Mouse (Mus musculus): Measurements from ENCODE around the gene Slc13a3. TPM values are rescaled to one million over a fixed set of nuclear protein-coding genes. Genes with fewer than 3 reads are reported as not detected.

The Slc13a3 gene
- total and polyA plus RNA-seq, 3 experiments, result not detected

DNA sequence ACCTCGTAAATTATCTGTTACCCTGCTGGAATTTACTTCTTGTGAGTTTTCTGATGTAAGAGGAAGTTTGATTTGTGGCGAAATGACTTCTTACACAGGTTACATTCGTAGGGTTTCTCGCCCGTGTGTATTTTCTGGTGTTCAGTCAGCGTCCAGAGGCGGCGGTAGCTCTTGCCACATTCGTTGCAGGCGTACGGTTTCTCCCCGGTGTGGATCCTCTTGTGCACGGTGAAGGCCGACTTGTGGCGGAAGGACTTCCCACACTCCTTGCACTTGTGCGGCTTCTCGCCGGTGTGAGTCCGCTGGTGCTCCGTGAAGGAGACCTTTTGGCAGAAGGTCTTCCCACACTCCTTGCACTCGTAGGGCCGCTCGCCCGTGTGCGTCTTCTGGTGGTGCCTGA, 93.0 kb downstream of the Slc13a3 start:
- no peak for DNase-seq (ENCODE audit: extremely low read depth)
- dilution Hi-C loops (cut with MboI; ENCODE audit: extremely low pct_ligation_motif_present, extremely low pct_unique_long_range_greater_than_20kb, low sequenced_read_pairs), result no loop called here
- H3K79me2 ChIP-seq (replicated peaks; ENCODE audit: control insufficient read depth, extremely low read depth, insufficient read depth, poor library complexity, severe bottlenecking), result no peaks in the 10 kb centered on the region
- H3K9ac ChIP-seq (ENCODE audit: insufficient read depth, low read depth), result no peak overlapping the region
- peaks cover 15% of the 10 kb centered on the region for H3K9me3 ChIP-seq (replicated peaks; ENCODE audit: low read length)
- TF ChIP-seq NRF1 (IDR thresholded peaks at IDR 0.05; ENCODE audit: low read depth, low read length) (no peak), UBTF (IDR thresholded peaks at IDR 0.05; ENCODE audit: low read depth, low read length) (no peak), PAX5 (IDR thresholded peaks at IDR 0.05; ENCODE audit: low read length) (no peak), SIN3A (IDR thresholded peaks at IDR 0.05; ENCODE audit: low read length) (no peak), POLR2AphosphoS2 (IDR thresholded peaks at IDR 0.05; ENCODE audit: low read depth, low read length) (no peak)
- H3K27ac ChIP-seq (ENCODE audit: insufficient read depth, low read depth), result no peak overlapping the region
- in situ Hi-C loops (cut with MboI; ENCODE audit: low pct_ligation_motif_present, low pct_unique_long_range_greater_than_20kb, low sequenced_read_pairs), result no loop called here
- H3K4me2 ChIP-seq (ENCODE audit: insufficient read depth, low read depth, poor library complexity, severe bottlenecking), result no peak overlapping the region
- H3K4me1 ChIP-seq (ENCODE audit: control insufficient read depth in 1 of 2, insufficient read depth in 2 of 2), result no peaks in the 10 kb centered on the region
- H3K27me3 ChIP-seq (replicated peaks), result peaks cover 65% of the 10 kb centered on the region
- H3K4me3 ChIP-seq (replicated peaks in 1 of 3; ENCODE audit: low read depth in 2 of 3, low read length in 2 of 3, poor library complexity in 1 of 3), result no peak overlapping the region
- no peaks in the 10 kb centered on the region for H3K36me3 ChIP-seq (replicated peaks in 1 of 2; ENCODE audit: control insufficient read depth in 1 of 2, insufficient read depth in 1 of 2, low read length in 1 of 2)

DNA sequence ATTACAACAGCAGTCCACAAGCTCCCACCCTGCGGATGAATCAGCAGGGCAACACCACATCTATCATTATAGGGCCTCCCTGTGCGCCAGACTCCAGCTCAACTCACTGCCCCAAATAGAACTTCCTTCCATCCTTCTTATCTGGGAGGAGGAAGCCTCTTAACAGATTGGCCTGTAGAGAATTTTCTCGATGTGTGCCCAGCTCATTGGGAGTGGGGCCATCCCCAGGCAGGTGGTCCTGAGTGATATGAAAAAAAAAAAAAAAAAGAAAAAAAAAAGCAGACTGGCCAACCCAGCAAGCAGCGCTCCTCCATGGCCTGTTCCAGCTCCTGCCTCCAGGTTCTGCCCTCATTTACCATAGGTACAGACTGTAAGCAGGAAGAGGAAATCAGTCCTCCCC, 97.0 kb downstream of the Slc13a3 start:
- no peaks in the 10 kb centered on the region for H3K79me2 ChIP-seq (replicated peaks; ENCODE audit: control insufficient read depth, extremely low read depth, insufficient read depth, poor library complexity, severe bottlenecking)
- H3K9ac ChIP-seq (ENCODE audit: insufficient read depth, low read depth), result no peak overlapping the region
- no peak for TF ChIP-seq USF1 (IDR thresholded peaks at IDR 0.05; ENCODE audit: low read depth, low read length)
- no peak for TF ChIP-seq POLR2A (IDR thresholded peaks at IDR 0.05; ENCODE audit: low read depth, low read length)
- TF ChIP-seq UBTF (IDR thresholded peaks at IDR 0.05; ENCODE audit: low read depth, low read length), result no peak
- no peak for TF ChIP-seq CTCF (conservative IDR thresholded peaks at IDR 0.05 in 1 of 2, IDR thresholded peaks at IDR 0.05 in 1 of 2; ENCODE audit: low read depth in 2 of 2, low read length in 2 of 2)
- TF ChIP-seq EP300 (IDR thresholded peaks at IDR 0.05; ENCODE audit: low read length), result no peak
- TF ChIP-seq ELF1 (IDR thresholded peaks at IDR 0.05; ENCODE audit: low read depth, low read length), result no peak
- no peak for TF ChIP-seq PAX5 (IDR thresholded peaks at IDR 0.05; ENCODE audit: low read length)
- no peak for TF ChIP-seq E2F4 (IDR thresholded peaks at IDR 0.05; ENCODE audit: insufficient replicate concordance, low read depth, low read length)
- no peak for TF ChIP-seq JUND (conservative IDR thresholded peaks at IDR 0.05; ENCODE audit: low read depth, low read length)
- TF ChIP-seq MEF2A (IDR thresholded peaks at IDR 0.05; ENCODE audit: borderline replicate concordance, low read depth, low read length), result no peak
- no peak for TF ChIP-seq KAT2A (IDR thresholded peaks at IDR 0.05; ENCODE audit: insufficient replicate concordance, low read length)
- no peak for TF ChIP-seq MAX (IDR thresholded peaks at IDR 0.05; ENCODE audit: low read length)
- no peak for TF ChIP-seq MAFK (IDR thresholded peaks at IDR 0.05; ENCODE audit: insufficient replicate concordance, low read length)
- no peak for TF ChIP-seq SIN3A (IDR thresholded peaks at IDR 0.05; ENCODE audit: low read length)
- TF ChIP-seq ZMIZ1 (IDR thresholded peaks at IDR 0.05; ENCODE audit: low read depth, low read length), result no peak
- no peak for TF ChIP-seq RCOR1 (conservative IDR thresholded peaks at IDR 0.05; ENCODE audit: low read depth, low read length)
- TF ChIP-seq CHD2 (IDR thresholded peaks at IDR 0.05; ENCODE audit: low read length), result no peak
- H3K27ac ChIP-seq (ENCODE audit: insufficient read depth, low read depth), result no peak overlapping the region
- H3K4me1 ChIP-seq (ENCODE audit: control insufficient read depth in 1 of 2, insufficient read depth in 2 of 2), result no peaks in the 10 kb centered on the region
- no peak for DNase-seq (ENCODE audit: extremely low read depth)
- peaks cover 57% of the 10 kb centered on the region for H3K27me3 ChIP-seq (replicated peaks)
- H3K4me2 ChIP-seq (ENCODE audit: insufficient read depth, low read depth, poor library complexity, severe bottlenecking), result no peak overlapping the region
- in situ Hi-C loops (cut with MboI; ENCODE audit: low pct_ligation_motif_present, low pct_unique_long_range_greater_than_20kb, low sequenced_read_pairs), result no loop called here
- peaks cover 10% of the 10 kb centered on the region for H3K9me3 ChIP-seq (replicated peaks; ENCODE audit: low read length)
- H3K4me3 ChIP-seq (replicated peaks in 1 of 3; ENCODE audit: low read depth in 2 of 3, low read length in 2 of 3, poor library complexity in 1 of 3), result no peak overlapping the region
- dilution Hi-C loops (cut with MboI; ENCODE audit: extremely low pct_ligation_motif_present, extremely low pct_unique_long_range_greater_than_20kb, low sequenced_read_pairs), result no loop called here
- no peaks in the 10 kb centered on the region for H3K36me3 ChIP-seq (replicated peaks in 1 of 2; ENCODE audit: control insufficient read depth in 1 of 2, insufficient read depth in 1 of 2, low read length in 1 of 2)
